Mouse (Mus musculus): ENCODE measurements around the gene 5530401A14Rik. TPM values are rescaled to one million over a fixed set of nuclear protein-coding genes. Genes with fewer than 3 reads are reported as not detected.

5530401A14Rik gene
- total RNA-seq (2015) (not detected in 2 replicates), total RNA-seq (2017) (not detected in 2 replicates)

- ATAC-seq (replicated peaks; ENCODE audit: poor library complexity): no peak
Observed at GRCm38 (mm10) chr11:81860250-81860972, at the start of gene 5530401A14Rik. 5530401A14Rik (plus strand) TSS chr11:81860673.

- no peak for ATAC-seq (replicated peaks; ENCODE audit: poor library complexity)
Observed at GRCm38 (mm10) chr11:81814816-81815215, 45.7 kb upstream of the 5530401A14Rik start.

- no peak for ATAC-seq (replicated peaks; ENCODE audit: poor library complexity)
Observed at GRCm38 (mm10) chr11:81816531-81816930, 43.9 kb upstream of the 5530401A14Rik start.

GRCm38 (mm10) chr11:81832381-81832780 lies 28.1 kb upstream of the 5530401A14Rik start:
- no peak for ATAC-seq (replicated peaks; ENCODE audit: poor library complexity)

GRCm38 (mm10) chr11:81838426-81838825 lies 22.0 kb upstream of the 5530401A14Rik start:
- ATAC-seq (replicated peaks; ENCODE audit: poor library complexity): no peak

GRCm38 (mm10) chr11:81841001-81841400 lies 19.5 kb upstream of the 5530401A14Rik start:
- ATAC-seq (replicated peaks; ENCODE audit: poor library complexity): no peak

- no peak for ATAC-seq (replicated peaks; ENCODE audit: poor library complexity)
Observed at GRCm38 (mm10) chr11:81845010-81845685, 15.3 kb upstream of the 5530401A14Rik start.

- no peak for ATAC-seq (replicated peaks; ENCODE audit: poor library complexity)
Observed at GRCm38 (mm10) chr11:81845686-81846036, 14.8 kb upstream of the 5530401A14Rik start.

GRCm38 (mm10) chr11:81847773-81848490 lies 12.5 kb upstream of the 5530401A14Rik start:
- ATAC-seq (replicated peaks; ENCODE audit: poor library complexity): no peak

- ATAC-seq (replicated peaks; ENCODE audit: poor library complexity): no peak
Observed at GRCm38 (mm10) chr11:81865661-81866382, 5.3 kb downstream of the 5530401A14Rik start.

GRCm38 (mm10) chr11:81871506-81872213 lies 11.2 kb downstream of the 5530401A14Rik start:
- no peak for ATAC-seq (replicated peaks; ENCODE audit: poor library complexity)

GRCm38 (mm10) chr11:81896511-81896910 lies 36.0 kb downstream of the 5530401A14Rik start:
- no peak for ATAC-seq (replicated peaks; ENCODE audit: poor library complexity)

GRCm38 (mm10) chr11:81897547-81898354 lies 37.3 kb downstream of the 5530401A14Rik start:
- no peak for ATAC-seq (replicated peaks; ENCODE audit: poor library complexity)

- ATAC-seq (replicated peaks; ENCODE audit: poor library complexity): no peak
Observed at GRCm38 (mm10) chr11:81902318-81902717, 41.8 kb downstream of the 5530401A14Rik start.

- no peak for ATAC-seq (replicated peaks; ENCODE audit: poor library complexity)
Observed at GRCm38 (mm10) chr11:81908760-81909159, 48.3 kb downstream of the 5530401A14Rik start.

- ATAC-seq (replicated peaks; ENCODE audit: poor library complexity): no peak
Observed at GRCm38 (mm10) chr11:81909397-81909894, 49.0 kb downstream of the 5530401A14Rik start.

GRCm38 (mm10) chr11:81913071-81913470 lies 52.6 kb downstream of the 5530401A14Rik start:
- peak; percentile 42 for ATAC-seq (replicated peaks; ENCODE audit: poor library complexity)

- no peak for ATAC-seq (replicated peaks; ENCODE audit: poor library complexity)
Observed at GRCm38 (mm10) chr11:81915501-81915900, 55.0 kb downstream of the 5530401A14Rik start.

GRCm38 (mm10) chr11:81923096-81923495 lies 62.6 kb downstream of the 5530401A14Rik start:
- ATAC-seq (replicated peaks; ENCODE audit: poor library complexity): no peak
